ENCODE assay signal across 10 mouse cellular contexts in the genomic region with DNA sequence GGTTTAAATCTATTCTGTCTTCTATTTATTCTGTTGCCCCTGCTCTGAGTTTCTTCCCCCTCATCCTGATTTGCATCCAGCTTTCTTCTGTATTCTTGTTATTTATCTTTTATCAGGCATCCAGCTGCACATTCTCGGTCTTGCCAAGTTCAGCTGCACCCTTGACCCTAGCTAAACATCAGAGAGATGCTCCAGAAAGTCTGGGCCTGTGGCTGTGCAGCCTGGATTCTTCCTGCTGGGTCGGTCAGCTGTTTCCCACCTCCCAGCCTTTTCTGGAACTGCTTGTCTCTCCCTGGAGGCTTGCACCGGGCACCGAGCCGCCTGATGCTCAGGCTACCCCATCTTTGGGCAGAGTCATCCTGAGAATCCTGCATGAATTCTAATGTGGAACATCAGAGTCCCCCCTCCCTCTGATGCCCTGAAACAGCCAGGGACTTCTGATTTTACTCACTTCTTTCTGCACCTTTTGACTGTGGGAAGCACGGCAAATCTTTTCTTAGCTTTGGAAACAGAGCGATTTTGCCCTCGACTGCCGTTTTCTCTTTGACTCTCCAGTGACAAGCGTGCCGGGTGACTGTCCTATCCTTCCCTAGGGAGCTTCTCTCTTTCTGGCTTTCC. TPM values are rescaled to one million over a fixed set of nuclear protein-coding genes. Genes with fewer than 3 reads are reported as not detected.
DNase-seq lines count a peak whose midpoint lies in the region; ATAC-seq and TF ChIP-seq lines count a peak whose summit lies in the region.
"Had no signal": no experiment of that assay in that cellular context is flagged by ENCODE, and none has a peak within 500 bp of the region (broad histone marks: within the 10 kb centered on the region; RNA-seq: fewer than 3 reads in every experiment).

No protein-coding gene starts in this region.

- no peak for ATAC-seq in kidney, embryonic 15.5 days (replicated peaks; ENCODE audit: low FRiP score)
- peak; percentile 75 for ATAC-seq in lung, embryonic 16.5 days (ENCODE audit: low read depth)
- ATAC-seq in erythroblast, adult 5-6 weeks (replicated peaks; ENCODE audit: low FRiP score, poor library complexity, severe bottlenecking) = no peak
- ATAC-seq: forebrain, embryonic 15.5 days had no signal

- in situ Hi-C loops in CH12.LX (cut with MboI; ENCODE audit: low pct_ligation_motif_present, low pct_unique_long_range_greater_than_20kb, low sequenced_read_pairs) = no loop called here

- H3K27ac ChIP-seq in kidney, embryonic 15.5 days = no peak overlapping the region
- no peak overlapping the region for H3K27ac ChIP-seq in CH12.LX (ENCODE audit: insufficient read depth, low read depth)
- no peak overlapping the region for H3K27ac ChIP-seq in gastrocnemius, adult 2 months
- H3K27ac ChIP-seq in lung, embryonic 16.5 days (ENCODE audit: low read length) = no peak overlapping the region
- H3K27ac ChIP-seq: forebrain, embryonic 15.5 days; liver, embryonic 14.5 days had no signal

- H3K4me1 ChIP-seq in kidney, embryonic 15.5 days = peaks cover 7% of the 10 kb centered on the region; the same call in 1 of the 2 replicates
- H3K4me1 ChIP-seq in CH12.LX (ENCODE audit: control insufficient read depth in 1 of 2, insufficient read depth in 2 of 2) = peaks cover 12 to 14% of the 10 kb centered on the region in 2 experiments
- H3K4me1 ChIP-seq in lung, embryonic 16.5 days (replicated peaks; ENCODE audit: control insufficient read depth, insufficient read depth, low read length) = peaks cover 5% of the 10 kb centered on the region; the same call in 1 of the 2 replicates
- H3K4me1 ChIP-seq: forebrain, embryonic 15.5 days had no signal

- TF ChIP-seq POLR2A in CH12.LX (IDR thresholded peaks at IDR 0.05; ENCODE audit: low read depth, low read length) = no peak

- H3K36me3 ChIP-seq in kidney, embryonic 15.5 days = peaks cover 63% of the 10 kb centered on the region
- H3K36me3 ChIP-seq in CH12.LX (replicated peaks in 1 of 2; ENCODE audit: control insufficient read depth in 1 of 2, insufficient read depth in 1 of 2, low read length in 1 of 2) = peaks cover 0 to 4% of the 10 kb centered on the region in 2 experiments
- peaks cover 2% of the 10 kb centered on the region; the same call in 1 of the 2 replicates for H3K36me3 ChIP-seq in lung, embryonic 16.5 days (ENCODE audit: control insufficient read depth, insufficient read depth, low read length)
- H3K36me3 ChIP-seq: forebrain, embryonic 15.5 days had no signal

- H3K4me2 ChIP-seq in kidney, embryonic 15.5 days = no peak overlapping the region
- H3K4me2 ChIP-seq in CH12.LX (ENCODE audit: insufficient read depth, low read depth, poor library complexity, severe bottlenecking) = no peak overlapping the region
- no peak overlapping the region for H3K4me2 ChIP-seq in lung, embryonic 16.5 days (ENCODE audit: low read depth, low read length)
- H3K4me2 ChIP-seq: forebrain, embryonic 15.5 days had no signal

- intact Hi-C loops in gastrocnemius, adult 2 months (cut with DNase I) = no loop called here

- no peak for TF ChIP-seq RAD21 in CH12.LX (IDR thresholded peaks at IDR 0.05; ENCODE audit: low read depth, low read length)

- TF ChIP-seq EP300 in CH12.LX (IDR thresholded peaks at IDR 0.05; ENCODE audit: low read length) = peak; percentile 83

- DNase-seq in kidney, adult 11 months = peak; percentile 39
- peak; percentile 21 for DNase-seq in CH12.LX (ENCODE audit: extremely low read depth)
- DNase-seq in gastrocnemius, adult 2 months = peak; percentile 41
- no peak for DNase-seq in cerebellum, adult 11 months
- DNase-seq: thymus, postnatal 4 days had no signal

- no peaks in the 10 kb centered on the region for H3K79me2 ChIP-seq in CH12.LX (replicated peaks; ENCODE audit: control insufficient read depth, extremely low read depth, insufficient read depth, poor library complexity, severe bottlenecking)

- H3K27me3 ChIP-seq in kidney, embryonic 15.5 days = no peaks in the 10 kb centered on the region
- peaks cover 41% of the 10 kb centered on the region for H3K27me3 ChIP-seq in CH12.LX (replicated peaks)
- no peaks in the 10 kb centered on the region for H3K27me3 ChIP-seq in lung, embryonic 16.5 days (ENCODE audit: control insufficient read depth, insufficient read depth, low read depth, low read length)
- H3K27me3 ChIP-seq: forebrain, embryonic 15.5 days had no signal

- TF ChIP-seq CTCF in CH12.LX (conservative IDR thresholded peaks at IDR 0.05 in 1 of 2, IDR thresholded peaks at IDR 0.05 in 1 of 2; ENCODE audit: low read depth in 2 of 2, low read length in 2 of 2) = no peak
- TF ChIP-seq CTCF in gastrocnemius, adult 2 months (IDR thresholded peaks at IDR 0.05) = no peak

- no peak overlapping the region for H3K9ac ChIP-seq in kidney, embryonic 15.5 days
- no peak overlapping the region for H3K9ac ChIP-seq in CH12.LX (ENCODE audit: insufficient read depth, low read depth)
- no peak overlapping the region for H3K9ac ChIP-seq in lung, embryonic 16.5 days (ENCODE audit: low read length)
- H3K9ac ChIP-seq: forebrain, embryonic 15.5 days; liver, embryonic 14.5 days had no signal

- dilution Hi-C loops in CH12.LX (cut with MboI; ENCODE audit: extremely low pct_ligation_motif_present, extremely low pct_unique_long_range_greater_than_20kb, low sequenced_read_pairs) = no loop called here

- H3K4me3 ChIP-seq in kidney, embryonic 15.5 days (replicated peaks) = no peak overlapping the region
- no peak overlapping the region for H3K4me3 ChIP-seq in CH12.LX (replicated peaks in 1 of 3; ENCODE audit: low read depth in 2 of 3, low read length in 2 of 3, poor library complexity in 1 of 3)
- no peak overlapping the region for H3K4me3 ChIP-seq in gastrocnemius, adult 2 months
- H3K4me3 ChIP-seq in lung, embryonic 16.5 days (ENCODE audit: low read length) = no peak overlapping the region
- H3K4me3 ChIP-seq: forebrain, embryonic 15.5 days had no signal

- no peaks in the 10 kb centered on the region for H3K9me3 ChIP-seq in kidney, embryonic 15.5 days (replicated peaks)
- peaks cover 3% of the 10 kb centered on the region for H3K9me3 ChIP-seq in CH12.LX (replicated peaks; ENCODE audit: low read length)
- no peaks in the 10 kb centered on the region for H3K9me3 ChIP-seq in lung, embryonic 16.5 days (ENCODE audit: control insufficient read depth, low read length)
- H3K9me3 ChIP-seq: forebrain, embryonic 15.5 days had no signal

- 73% methylated on average over 11 of the region's 11 CpGs for WGBS in kidney, embryonic 15.5 days
- 57% methylated on average over 11 of the region's 11 CpGs for WGBS in lung, embryonic 16.5 days

TF ChIP-seq in CH12.LX, 34 proteins besides CTCF, POLR2A, EP300 and RAD21 (continues in another document):
- no peak for TF ChIP-seq USF1 (IDR thresholded peaks at IDR 0.05; ENCODE audit: low read depth, low read length)
- TF ChIP-seq JUND (conservative IDR thresholded peaks at IDR 0.05; ENCODE audit: low read depth, low read length) = peak; percentile 58; the same call in 1 of the 2 replicates
- TF ChIP-seq HCFC1 (IDR thresholded peaks at IDR 0.05; ENCODE audit: low read depth, low read length) = no peak
- no peak for TF ChIP-seq MAFK (IDR thresholded peaks at IDR 0.05; ENCODE audit: insufficient replicate concordance, low read length)
- peak; percentile 86 for TF ChIP-seq BHLHE40 (IDR thresholded peaks at IDR 0.05; ENCODE audit: low read depth, low read length)
- peak; percentile 60 for TF ChIP-seq JUN (IDR thresholded peaks at IDR 0.05; ENCODE audit: insufficient read depth, low read depth, low read length)
- TF ChIP-seq ZC3H11A (IDR thresholded peaks at IDR 0.05; ENCODE audit: low read depth, low read length) = no peak
- no peak for TF ChIP-seq MAX (IDR thresholded peaks at IDR 0.05; ENCODE audit: low read length)
- peak; percentile 74 for TF ChIP-seq MEF2A (IDR thresholded peaks at IDR 0.05; ENCODE audit: borderline replicate concordance, low read depth, low read length)
- no peak for TF ChIP-seq TBP (conservative IDR thresholded peaks at IDR 0.05; ENCODE audit: low read depth, low read length)
- TF ChIP-seq IRF4 (IDR thresholded peaks at IDR 0.05; ENCODE audit: low read depth, low read length) = peak; percentile 85; the same call in 1 of the 2 replicates
- no peak for TF ChIP-seq GABPA (IDR thresholded peaks at IDR 0.05; ENCODE audit: insufficient replicate concordance, low read depth, low read length)
- TF ChIP-seq CHD2 (IDR thresholded peaks at IDR 0.05; ENCODE audit: low read length) = peak; percentile 32; the same call in 1 of the 2 replicates
- TF ChIP-seq ZMIZ1 (IDR thresholded peaks at IDR 0.05; ENCODE audit: low read depth, low read length) = no peak
- no peak for TF ChIP-seq NRF1 (IDR thresholded peaks at IDR 0.05; ENCODE audit: low read depth, low read length)
- no peak for TF ChIP-seq ZKSCAN1 (IDR thresholded peaks at IDR 0.05; ENCODE audit: borderline replicate concordance, low read depth, low read length)
- no peak for TF ChIP-seq ELF1 (IDR thresholded peaks at IDR 0.05; ENCODE audit: low read depth, low read length)
- TF ChIP-seq ZNF384 (IDR thresholded peaks at IDR 0.05; ENCODE audit: low read depth, low read length) = no peak
- no peak for TF ChIP-seq NELFE (IDR thresholded peaks at IDR 0.05; ENCODE audit: low read depth, low read length)
- no peak for TF ChIP-seq SMC3 (IDR thresholded peaks at IDR 0.05; ENCODE audit: low read depth, low read length)
- TF ChIP-seq RCOR1 (conservative IDR thresholded peaks at IDR 0.05; ENCODE audit: low read depth, low read length) = no peak
- TF ChIP-seq E2F4 (IDR thresholded peaks at IDR 0.05; ENCODE audit: insufficient replicate concordance, low read depth, low read length) = no peak
- TF ChIP-seq ETS1 (conservative IDR thresholded peaks at IDR 0.05; ENCODE audit: low read depth, low read length) = peak; percentile 46
- peak; percentile 50 for TF ChIP-seq TCF12 (IDR thresholded peaks at IDR 0.05; ENCODE audit: low read depth, low read length)
- no peak for TF ChIP-seq MXI1 (IDR thresholded peaks at IDR 0.05; ENCODE audit: low read depth, low read length)
- peak; percentile 79; the same call in 1 of the 2 replicates for TF ChIP-seq MAZ (IDR thresholded peaks at IDR 0.05; ENCODE audit: low read depth, low read length)
- no peak for TF ChIP-seq PAX5 (IDR thresholded peaks at IDR 0.05; ENCODE audit: low read length)
- no peak for TF ChIP-seq KAT2A (IDR thresholded peaks at IDR 0.05; ENCODE audit: insufficient replicate concordance, low read length)

RNA-seq across cellular contexts. Expression of a gene that starts 30.5 kb away (rescaled TPM):
- polyA plus RNA-seq in kidney, embryonic 15.5 days (2015; fragmentation: Nextera tagmentation; extraction: Ambion mirVana) = 43.1 and 43.7 TPM in 2 replicates
- total RNA-seq in CH12.LX (2012; rRNA removed) (50.2 and 54.4 TPM in 2 replicates), CH12.LX (2014; rRNA removed) (36.0 and 40.1 TPM in 2 replicates)
- polyA plus RNA-seq in CH12.LX (2012; ENCODE audit: insufficient read length, low read depth) = 53.3 and 59.8 TPM in 2 replicates
- total RNA-seq in gastrocnemius, adult 2 months (2021) = 1 to 10 TPM; 5.6 to 6.3 TPM
- polyA plus RNA-seq in lung, embryonic 16.5 days (2015; fragmentation: Nextera tagmentation; extraction: Ambion mirVana) = 21.1 and 21.5 TPM in 2 replicates
- total RNA-seq in erythroblast, adult 5-6 weeks (2015; ENCODE audit: low replicate concordance) = 0.58 and 3.6 TPM in 2 replicates
- 0.94 and 2.8 TPM in 2 replicates for total RNA-seq in erythroblast, adult 5-6 weeks (2017; ENCODE audit: low replicate concordance)

Comparison
In these comparisons a context has a peak if more than half of its experiments do, and no peak if none do; other contexts are left out.
1. RNA of a gene that starts 30.5 kb away (total RNA-seq): 36.0 to 54.4 TPM in CH12.LX; 5.6 to 6.3 TPM in gastrocnemius, adult 2 months and 0.58 to 3.6 TPM in erythroblast, adult 5-6 weeks; every median in the first group is over 4 times any median in the second.